Mouse (Mus musculus) liver, embryonic 14.5 days (tissue): ENCODE results near the gene Cuedc1.

Experiments used
- CTCF ChIP-seq: IDR thresholded peaks from 2 replicates; pipeline ENCODE4 v1.5.1; 2016; ENCODE audit warnings: antibody characterized with exemption, low read depth, control low read depth
- EP300 ChIP-seq: IDR thresholded peaks from 2 replicates; pipeline ENCODE4 v1.6.1; 2016; ENCODE audit warnings: antibody characterized with exemption, low read depth

DNA sequence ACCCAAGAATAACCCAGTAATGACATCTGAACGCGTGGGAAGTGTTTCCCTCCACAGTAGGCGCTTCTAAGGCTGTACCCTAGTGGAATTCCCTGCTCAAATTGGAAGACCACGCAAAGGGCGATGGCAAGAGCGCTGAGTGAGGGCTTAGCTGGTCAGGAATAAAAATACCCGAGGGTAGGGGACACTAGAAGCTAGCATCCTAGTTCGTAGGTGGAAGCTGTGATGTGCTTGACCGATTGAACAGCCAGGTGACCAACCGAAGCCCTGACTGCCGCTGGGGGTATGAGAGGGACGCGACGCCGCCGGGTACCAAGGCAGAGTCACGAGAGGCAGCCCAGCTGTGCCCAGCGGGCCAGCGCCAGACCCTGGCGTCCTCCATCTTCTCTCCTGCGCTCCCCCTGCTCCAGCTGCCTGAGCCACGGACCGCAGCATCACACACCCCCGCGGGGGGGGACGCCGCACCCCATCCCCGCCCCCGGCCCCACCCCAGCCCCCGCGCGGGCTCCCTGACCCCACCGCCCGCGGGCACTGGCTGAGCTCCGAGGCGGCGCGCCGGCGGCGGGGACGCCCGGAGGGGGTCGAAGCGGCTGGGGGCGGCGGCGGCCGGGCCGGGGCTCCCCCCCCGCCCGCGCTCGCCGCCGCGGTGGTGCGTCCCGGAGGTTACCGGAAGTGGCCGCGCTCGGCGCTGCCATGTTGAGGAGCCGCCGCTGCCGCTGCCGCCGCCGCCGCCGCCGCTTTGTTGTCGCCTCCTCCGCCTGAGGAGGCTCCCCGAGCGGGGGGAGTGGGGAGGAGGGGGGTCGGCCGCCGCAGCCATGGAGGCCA lies 30.1 kb upstream of the Cuedc1 start, which contains the start of gene Vezf1:
- TF ChIP-seq CTCF (peak; percentile 25), EP300 (no peak)
